Mouse (Mus musculus): Measurements from ENCODE around the gene Calhm3.
"Not testable (repeated sequence)": the region's sequence is repeated elsewhere in the genome, so short reads cannot be mapped to it uniquely, and the experiment has no call there.

Gene Calhm3

GRCm38 (mm10) chr19:47167617-47168214 is 10.2 kb upstream of the Calhm3 start:
- DNase-seq (ENCODE audit: low spot score), result no peak

- no peak for DNase-seq (ENCODE audit: low spot score)
Measured at GRCm38 (mm10) chr19:47166758-47167157, 9.2 kb upstream of the Calhm3 start.

GRCm38 (mm10) chr19:47163176-47163744 is 5.7 kb upstream of the Calhm3 start:
- no peak for DNase-seq (ENCODE audit: low spot score)

- DNase-seq (ENCODE audit: low spot score), result no peak
Measured at GRCm38 (mm10) chr19:47161669-47162068, 4.1 kb upstream of the Calhm3 start.

- DNase-seq (ENCODE audit: low spot score), result no peak
Measured at GRCm38 (mm10) chr19:47153767-47154166, 3.8 kb downstream of the Calhm3 start.

- DNase-seq (ENCODE audit: low spot score), result no peak
Measured at GRCm38 (mm10) chr19:47152062-47152369, 5.5 kb downstream of the Calhm3 start.

GRCm38 (mm10) chr19:47151332-47152061 is 6.1 kb downstream of the Calhm3 start:
- DNase-seq (ENCODE audit: low spot score), result no peak

- DNase-seq (ENCODE audit: low spot score), result no peak
Measured at GRCm38 (mm10) chr19:47149854-47150253, 7.7 kb downstream of the Calhm3 start.

- DNase-seq (ENCODE audit: low spot score), result no peak
Measured at GRCm38 (mm10) chr19:47148267-47148847, 9.2 kb downstream of the Calhm3 start.

GRCm38 (mm10) chr19:47144154-47144553 is 13.4 kb downstream of the Calhm3 start, which contains the start of gene Calhm1:
Gene Calhm1 (minus strand): TSS chr19:47144254.
- no peak for DNase-seq (ENCODE audit: low spot score)

- no peak for DNase-seq (ENCODE audit: low spot score)
Measured at GRCm38 (mm10) chr19:47142438-47142837, 15.1 kb downstream of the Calhm3 start.

GRCm38 (mm10) chr19:47139611-47140010 is 18.0 kb downstream of the Calhm3 start:
- not testable (repeated sequence) for DNase-seq (ENCODE audit: low spot score)

- peak; percentile 40 for DNase-seq (ENCODE audit: low spot score)
Measured at GRCm38 (mm10) chr19:47137771-47138421, 19.7 kb downstream of the Calhm3 start, which contains the start of gene Calhm2. Gene Calhm2 (minus strand): TSS chr19:47138294.

GRCm38 (mm10) chr19:47137051-47137581 is 20.4 kb downstream of the Calhm3 start:
- DNase-seq (ENCODE audit: low spot score), result peak; percentile 33

GRCm38 (mm10) chr19:47136170-47136569 is 21.4 kb downstream of the Calhm3 start:
- no peak for DNase-seq (ENCODE audit: low spot score)

- DNase-seq (ENCODE audit: low spot score), result no peak
Measured at GRCm38 (mm10) chr19:47135568-47135967, 22.0 kb downstream of the Calhm3 start.

GRCm38 (mm10) chr19:47133161-47133560 is 24.4 kb downstream of the Calhm3 start:
- no peak for DNase-seq (ENCODE audit: low spot score)

GRCm38 (mm10) chr19:47130551-47131125 is 26.9 kb downstream of the Calhm3 start:
- DNase-seq (ENCODE audit: low spot score), result no peak

- no peak for DNase-seq (ENCODE audit: low spot score)
Measured at GRCm38 (mm10) chr19:47128835-47129234, 28.7 kb downstream of the Calhm3 start.

GRCm38 (mm10) chr19:47128164-47128563 is 29.4 kb downstream of the Calhm3 start:
- no peak for DNase-seq (ENCODE audit: low spot score)

- no peak for DNase-seq (ENCODE audit: low spot score)
Measured at GRCm38 (mm10) chr19:47122802-47123201, 34.8 kb downstream of the Calhm3 start.

GRCm38 (mm10) chr19:47121054-47121453 is 36.5 kb downstream of the Calhm3 start:
- DNase-seq (ENCODE audit: low spot score), result no peak

All from urinary bladder, postnatal 25 days (tissue).